Mouse (Mus musculus) forebrain, embryonic 14.5 days (tissue): ENCODE results near the gene Gpam. TPM values are rescaled to one million over a fixed set of nuclear protein-coding genes. Genes with fewer than 3 reads are reported as not detected.

Source experiments
- ATAC-seq: fragments of 200-750 bp; cut with Nextera tagmentation; 2 replicates; pipeline ENCODE4 v1.8.0; 2017; ENCODE audit warnings: mild to moderate bottlenecking, moderate library complexity
- DNase-seq: peaks from one replicate; pipeline ENCODE4 v3.0.0-alpha.2; 2015; ENCODE audit warnings: low spot score
- H3K27ac ChIP-seq: fragments of 300-500 bp; sonication (generic); 2 replicates; pipeline ENCODE4 v1.5.1; 2014; ENCODE audit warnings: low read depth, mild to moderate bottlenecking, control low read depth, low read length, moderate library complexity
- H3K27me3 ChIP-seq: fragments of 300-500 bp; sonication (generic); replicated peaks from 2 replicates; pipeline ENCODE4 v1.6.1; 2014; ENCODE audit warnings: low read length, control low read depth, mixed read lengths; ENCODE audit not compliant: control insufficient read depth, insufficient read depth
- H3K36me3 ChIP-seq: fragments of 300-500 bp; sonication (generic); 2 replicates; pipeline ENCODE4 v1.6.1; 2014; ENCODE audit warnings: low read length, control low read depth; ENCODE audit not compliant: control insufficient read depth, insufficient read depth
- H3K4me1 ChIP-seq: fragments of 300-500 bp; sonication (generic); 2 replicates; pipeline ENCODE4 v1.6.1; 2014; ENCODE audit warnings: antibody characterized with exemption, low read length, control low read depth; ENCODE audit not compliant: control insufficient read depth, insufficient read depth
- H3K4me2 ChIP-seq: fragments of 300-500 bp; sonication (generic); 2 replicates; pipeline ENCODE4 v1.6.1; 2014; ENCODE audit warnings: mild to moderate bottlenecking, control low read depth, low read length
- H3K4me3 ChIP-seq: fragments of 300-500 bp; sonication (generic); 2 replicates; pipeline ENCODE4 v1.5.1; 2014; ENCODE audit warnings: low read depth, low read length, control low read depth
- H3K9ac ChIP-seq: fragments of 300-500 bp; sonication (generic); 2 replicates; pipeline ENCODE4 v1.6.1; 2014; ENCODE audit warnings: mild to moderate bottlenecking, low read length, control low read depth, moderate library complexity
- H3K9me3 ChIP-seq: fragments of 300-500 bp; sonication (generic); replicated peaks from 2 replicates; pipeline ENCODE4 v1.6.1; 2016; ENCODE audit warnings: low read length, control low read depth, mixed read lengths; ENCODE audit not compliant: control insufficient read depth
- WGBS: fragments of 180-500 bp; shearing (Covaris S2); extraction: QIAGEN DNeasy Blood & Tissue Kit; methylation state at CpG from one replicate; pipeline ENCODE4 v1.1.7; 2014; 5-methylcytosine and 5-hydroxymethylcytosine counted together
- polyA plus RNA-seq: library from polyadenylated mRNA; unstranded; fragments of >200 nt; fragmentation: Nextera tagmentation; extraction: Ambion mirVana; gene quantifications from 2 replicates; pipeline ENCODE4 v1.2.1, GENCODE M21; 2014

The Gpam gene
- polyA plus RNA-seq, 1 experiment from 2014 or later, result 17.2 TPM

- no peak overlapping the region for H3K4me2 ChIP-seq
- DNase-seq (no peak), ATAC-seq (no peak)
- WGBS, result 83% methylated on average over 7 of the region's 7 CpGs
- 0 out of 2 replicates have a peak, but pooled peaks cover 7% of the 10 kb centered on the region for H3K4me1 ChIP-seq
- H3K27ac ChIP-seq, result no peak overlapping the region
- H3K4me3 ChIP-seq, result no peak overlapping the region
- peaks cover 23% of the 10 kb centered on the region for H3K36me3 ChIP-seq
- no peaks in the 10 kb centered on the region for H3K9me3 ChIP-seq
- H3K9ac ChIP-seq, result no peak overlapping the region
- no peaks in the 10 kb centered on the region for H3K27me3 ChIP-seq
Measured at GRCm38 (mm10) chr19:55095547-55095946, 31.5 kb downstream of the Gpam start.

GRCm38 (mm10) chr19:55091602-55092413, 35.2 kb downstream of the Gpam start:
- H3K36me3 ChIP-seq, result peaks cover 59% of the 10 kb centered on the region
- DNase-seq, result peak; percentile 14
- H3K9ac ChIP-seq, result no peak overlapping the region
- H3K27me3 ChIP-seq, result no peaks in the 10 kb centered on the region
- no peaks in the 10 kb centered on the region for H3K4me1 ChIP-seq
- 76% methylated on average over 17 of the region's 17 CpGs for WGBS
- H3K4me3 ChIP-seq, result no peak overlapping the region
- no peak overlapping the region for H3K4me2 ChIP-seq
- no peaks in the 10 kb centered on the region for H3K9me3 ChIP-seq
- no peak overlapping the region for H3K27ac ChIP-seq
- ATAC-seq, result no peak

DNA sequence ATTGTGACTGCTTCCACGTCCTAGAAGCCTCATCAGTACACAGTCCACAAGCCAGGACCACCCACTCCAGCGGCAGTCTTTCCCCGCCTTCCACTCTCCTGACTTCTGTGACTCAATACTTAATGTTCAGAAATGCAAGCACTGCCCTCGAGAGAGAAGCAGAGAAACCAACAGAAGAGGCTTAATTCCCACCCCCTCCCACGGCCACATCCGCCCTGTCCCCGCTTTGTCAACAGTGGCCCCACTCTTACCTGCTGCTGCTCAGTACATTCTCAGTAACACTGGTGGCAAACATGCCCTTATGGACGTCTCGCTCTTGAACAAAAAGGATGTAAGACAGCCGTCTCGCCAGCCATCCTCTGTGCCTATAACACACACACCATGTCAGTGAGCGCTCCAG, 36.2 kb downstream of the Gpam start:
- H3K36me3 ChIP-seq, result peaks cover 65% of the 10 kb centered on the region
- no peak overlapping the region for H3K4me2 ChIP-seq
- WGBS, result 90% methylated on average over 12 of the region's 12 CpGs
- no peak for DNase-seq
- no peak overlapping the region for H3K27ac ChIP-seq
- H3K9me3 ChIP-seq, result no peaks in the 10 kb centered on the region
- no peak for ATAC-seq
- no peaks in the 10 kb centered on the region for H3K27me3 ChIP-seq
- H3K9ac ChIP-seq, result no peak overlapping the region
- no peaks in the 10 kb centered on the region for H3K4me1 ChIP-seq
- H3K4me3 ChIP-seq, result no peak overlapping the region

GRCm38 (mm10) chr19:55090142-55090541, 36.9 kb downstream of the Gpam start:
- no peak overlapping the region for H3K4me3 ChIP-seq
- 91% methylated on average over 7 of the region's 7 CpGs for WGBS
- H3K9me3 ChIP-seq, result no peaks in the 10 kb centered on the region
- no peaks in the 10 kb centered on the region for H3K27me3 ChIP-seq
- H3K9ac ChIP-seq, result no peak overlapping the region
- DNase-seq (no peak), ATAC-seq (no peak)
- no peaks in the 10 kb centered on the region for H3K4me1 ChIP-seq
- H3K36me3 ChIP-seq, result peaks cover 66% of the 10 kb centered on the region
- H3K4me2 ChIP-seq, result no peak overlapping the region
- no peak overlapping the region for H3K27ac ChIP-seq

GRCm38 (mm10) chr19:55087776-55088175, 39.3 kb downstream of the Gpam start:
- H3K9ac ChIP-seq, result no peak overlapping the region
- WGBS, result 88% methylated on average over 8 of the region's 8 CpGs
- no peak overlapping the region for H3K27ac ChIP-seq
- H3K4me1 ChIP-seq, result no peaks in the 10 kb centered on the region
- H3K9me3 ChIP-seq, result no peaks in the 10 kb centered on the region
- peaks cover 77% of the 10 kb centered on the region for H3K36me3 ChIP-seq
- no peak overlapping the region for H3K4me3 ChIP-seq
- no peaks in the 10 kb centered on the region for H3K27me3 ChIP-seq
- H3K4me2 ChIP-seq, result no peak overlapping the region
- ATAC-seq (no peak), DNase-seq (no peak)

DNA sequence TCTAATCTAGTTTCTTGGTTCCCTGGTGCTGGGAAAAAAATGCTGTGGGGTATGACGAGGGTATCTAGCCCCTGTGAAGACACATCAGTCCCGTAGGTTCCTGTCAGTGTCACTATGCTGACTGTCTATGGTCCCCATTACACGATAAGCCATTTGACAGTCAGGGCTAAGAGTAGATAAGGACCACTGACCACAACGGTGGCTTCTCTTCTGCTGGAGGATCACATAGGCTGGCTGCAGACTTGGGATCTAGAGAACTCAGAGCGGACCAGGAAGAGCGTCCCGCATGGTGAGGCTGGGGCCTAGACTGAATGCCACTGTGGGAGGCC, 41.2 kb downstream of the Gpam start:
- WGBS, result 93% methylated on average over 7 of the region's 7 CpGs

DNA sequence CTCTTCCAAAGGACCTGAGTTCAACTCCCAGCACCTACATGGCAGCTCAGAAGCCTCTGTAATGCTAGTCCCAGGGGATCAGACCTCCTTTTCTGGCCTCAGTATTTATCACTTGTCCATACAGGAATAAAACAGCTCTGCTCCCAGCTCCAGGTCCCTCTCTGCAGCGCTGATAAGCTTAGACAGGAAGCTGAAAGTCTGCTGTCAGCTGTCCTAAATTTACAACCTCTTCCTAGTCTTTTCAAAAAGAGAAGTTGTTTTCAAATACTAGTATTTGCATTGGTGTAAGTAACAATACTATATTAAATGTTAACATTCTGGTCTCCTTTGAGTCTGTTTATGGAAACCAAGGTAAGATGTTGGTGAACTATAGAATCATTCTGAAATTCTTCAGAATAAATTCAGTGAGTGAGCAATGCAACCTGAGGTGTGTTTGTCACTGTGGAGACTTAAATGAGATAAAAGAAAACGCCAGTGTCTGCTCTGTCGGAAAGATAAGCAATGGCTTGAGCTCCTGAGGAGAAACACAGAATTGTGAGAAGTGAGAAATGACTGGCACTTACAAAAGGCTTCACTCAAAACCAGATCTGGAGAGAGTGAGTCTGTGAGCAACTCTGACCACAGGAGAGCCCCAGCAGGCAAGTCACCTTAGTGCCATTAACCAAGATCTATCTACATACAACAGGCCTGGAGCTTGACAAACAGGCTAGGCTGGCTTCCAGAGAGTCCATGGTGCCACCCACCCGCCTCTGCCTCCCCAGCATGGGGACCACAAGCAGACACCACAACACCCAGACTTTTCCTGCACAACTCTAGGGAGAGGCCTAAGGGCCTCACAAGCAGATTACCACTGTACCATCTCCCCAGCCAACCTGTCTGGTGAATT, 41.8 kb downstream of the Gpam start:
- peaks cover 90% of the 10 kb centered on the region for H3K36me3 ChIP-seq
- H3K4me3 ChIP-seq, result no peak overlapping the region
- no peak overlapping the region for H3K27ac ChIP-seq
- DNase-seq, result no peak
- no peak for ATAC-seq
- H3K9me3 ChIP-seq, result no peaks in the 10 kb centered on the region
- no peaks in the 10 kb centered on the region for H3K4me1 ChIP-seq
- 93% methylated on average over 4 of the region's 4 CpGs for WGBS
- H3K4me2 ChIP-seq, result no peak overlapping the region
- H3K9ac ChIP-seq, result no peak overlapping the region
- H3K27me3 ChIP-seq, result no peaks in the 10 kb centered on the region

More for the DNA sequence above, 41.2 kb downstream of the Gpam start:
- ATAC-seq (no peak), DNase-seq (no peak)
- peaks cover 93% of the 10 kb centered on the region for H3K36me3 ChIP-seq
- H3K4me1 ChIP-seq, result no peaks in the 10 kb centered on the region
- H3K9me3 ChIP-seq, result no peaks in the 10 kb centered on the region
- H3K27ac ChIP-seq, result no peak overlapping the region
- H3K27me3 ChIP-seq, result no peaks in the 10 kb centered on the region
- no peak overlapping the region for H3K4me2 ChIP-seq
- H3K9ac ChIP-seq, result no peak overlapping the region
- H3K4me3 ChIP-seq, result no peak overlapping the region

- ATAC-seq, result no peak
- Histone ChIP-seq H3K4me3 (no peak overlapping the region), H3K36me3 (peaks cover 80% of the 10 kb centered on the region)
Measured at GRCm38 (mm10) chr19:55076822-55077221, 50.2 kb downstream of the Gpam start.

GRCm38 (mm10) chr19:55073004-55073403, 54.0 kb downstream of the Gpam start:
- Histone ChIP-seq H3K27ac (no peak overlapping the region), H3K4me1 (no peaks in the 10 kb centered on the region), H3K9ac (no peak overlapping the region), H3K9me3 (no peaks in the 10 kb centered on the region), H3K27me3 (no peaks in the 10 kb centered on the region), H3K4me3 (no peak overlapping the region), H3K4me2 (no peak overlapping the region), H3K36me3 (peaks cover 71% of the 10 kb centered on the region)
- DNase-seq (no peak), ATAC-seq (no peak)
- WGBS, result 90% methylated on average over 3 of the region's 3 CpGs

More at GRCm38 (mm10) chr19:55076822-55077221, 50.2 kb downstream of the Gpam start:
- Histone ChIP-seq H3K4me2 (no peak overlapping the region), H3K9ac (no peak overlapping the region), H3K27ac (no peak overlapping the region), H3K4me1 (no peaks in the 10 kb centered on the region), H3K9me3 (no peaks in the 10 kb centered on the region), H3K27me3 (no peaks in the 10 kb centered on the region)
- DNase-seq, result no peak
- WGBS, result 59% methylated on average over 8 of the region's 8 CpGs
